Mouse (Mus musculus) ZHBTc4 (cell line): ENCODE data around the gene Gm4792.

Source experiments
- DNase-seq: peaks from one replicate; pipeline ENCODE4 v3.0.0-alpha.2; 2011; ENCODE audit warnings: low read depth, low spot score

Gm4792 gene

DNA sequence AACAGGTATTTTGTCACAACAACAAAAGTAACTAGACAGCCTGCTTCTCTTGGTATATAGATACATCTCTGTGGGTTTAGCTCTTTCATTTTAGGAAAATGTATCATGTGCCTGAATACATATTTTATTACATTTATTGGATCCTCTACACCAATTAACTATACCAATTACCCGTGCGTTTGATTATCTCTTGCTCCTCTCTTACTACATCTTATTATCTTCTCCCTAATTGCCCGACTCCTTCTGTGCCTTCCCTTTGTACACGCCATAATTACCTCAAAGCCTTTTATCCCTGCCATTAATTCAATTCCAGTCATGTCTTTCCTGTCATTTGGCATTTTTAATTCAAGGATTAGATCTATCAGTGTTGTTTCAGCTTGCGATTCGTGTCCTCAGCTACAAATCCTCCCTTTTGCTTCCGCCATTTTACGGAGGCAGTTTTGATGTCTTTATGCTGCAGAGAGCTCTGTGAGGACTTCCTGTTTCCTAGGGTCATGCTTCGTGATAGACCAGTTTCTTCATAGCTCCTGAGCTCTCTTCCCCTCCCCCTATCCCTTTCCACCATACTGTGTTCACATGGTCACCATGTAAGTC, 5.7 kb upstream of the Gm4792 start:
- no peak for DNase-seq

GRCm38 (mm10) chr10:94299301-94299700, 798 bp upstream of the Gm4792 start:
- peak; percentile 55 for DNase-seq

DNA sequence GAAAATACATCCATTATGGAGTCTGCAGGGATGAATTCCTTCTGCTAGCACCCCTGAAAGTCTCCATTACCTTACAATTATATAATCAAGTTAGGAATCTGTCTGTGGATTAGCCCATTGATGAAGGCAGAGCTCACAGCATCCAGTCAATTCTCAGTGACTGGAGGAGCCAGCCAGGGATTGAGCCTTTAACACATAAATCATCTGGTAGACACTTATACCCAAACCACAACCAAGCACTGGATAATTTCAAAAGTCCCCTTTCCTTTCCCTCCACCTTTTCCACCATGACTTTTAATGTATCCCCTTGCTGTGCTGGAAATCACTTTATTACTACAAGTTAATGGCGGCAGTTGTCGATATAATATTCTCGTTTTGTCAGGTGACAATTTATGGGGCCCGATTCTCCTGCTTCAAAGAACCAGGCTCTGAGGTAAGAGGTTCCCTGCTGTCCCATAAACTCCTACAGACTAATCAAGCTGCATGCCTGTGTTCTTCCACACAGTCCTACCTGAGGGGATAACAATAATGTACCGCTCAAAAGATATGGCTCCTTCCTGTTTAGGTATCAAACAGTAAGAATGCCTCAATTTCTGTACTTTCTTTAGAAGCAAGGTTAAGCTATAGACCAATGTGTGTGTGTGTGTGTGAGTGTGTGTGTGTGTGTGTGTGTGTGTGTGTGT, 2.4 kb downstream of the Gm4792 start:
- no peak for DNase-seq

DNA sequence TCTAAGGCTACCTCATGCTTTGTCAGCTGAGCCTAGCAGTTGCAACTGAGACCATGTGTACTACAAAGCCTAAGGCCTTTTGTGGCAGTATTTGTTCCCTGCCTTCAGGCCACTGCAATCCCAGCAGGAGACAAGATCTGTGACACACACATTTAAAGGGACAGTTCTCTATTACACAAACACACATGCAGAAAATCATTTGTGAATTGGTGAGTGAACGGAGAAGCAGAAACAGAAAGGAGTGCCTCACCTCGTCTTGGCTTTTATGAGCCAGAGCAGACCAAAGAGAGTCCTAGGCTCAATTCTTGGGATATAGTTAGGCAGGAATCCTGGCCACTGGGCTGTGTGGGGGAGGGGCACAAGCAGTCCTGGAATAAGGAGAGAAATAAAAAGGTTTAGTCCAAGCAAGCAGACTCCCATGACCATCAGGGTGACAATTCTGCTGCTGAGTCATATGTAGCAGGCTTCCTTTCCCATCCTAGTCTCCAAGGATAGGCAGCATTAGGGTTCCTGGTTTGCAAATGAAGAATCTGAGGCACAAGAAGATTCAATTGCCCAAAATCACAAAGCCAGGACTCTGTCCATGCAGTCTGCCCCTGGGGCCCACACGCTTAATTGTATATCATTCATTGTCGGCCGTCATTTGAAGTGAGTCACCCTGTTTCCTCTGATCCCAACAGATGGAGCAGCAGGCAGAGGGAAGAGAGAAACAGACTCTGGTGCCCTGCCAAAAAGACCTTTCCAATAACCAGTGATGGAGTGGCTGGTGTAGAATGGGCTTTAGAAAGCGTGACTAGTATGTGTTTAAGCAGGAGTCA, 3.4 kb downstream of the Gm4792 start:
- no peak for DNase-seq

GRCm38 (mm10) chr10:94294437-94294836, 4.1 kb downstream of the Gm4792 start:
- no peak for DNase-seq

GRCm38 (mm10) chr10:94282797-94283196, 15.7 kb downstream of the Gm4792 start:
- no peak for DNase-seq

DNA sequence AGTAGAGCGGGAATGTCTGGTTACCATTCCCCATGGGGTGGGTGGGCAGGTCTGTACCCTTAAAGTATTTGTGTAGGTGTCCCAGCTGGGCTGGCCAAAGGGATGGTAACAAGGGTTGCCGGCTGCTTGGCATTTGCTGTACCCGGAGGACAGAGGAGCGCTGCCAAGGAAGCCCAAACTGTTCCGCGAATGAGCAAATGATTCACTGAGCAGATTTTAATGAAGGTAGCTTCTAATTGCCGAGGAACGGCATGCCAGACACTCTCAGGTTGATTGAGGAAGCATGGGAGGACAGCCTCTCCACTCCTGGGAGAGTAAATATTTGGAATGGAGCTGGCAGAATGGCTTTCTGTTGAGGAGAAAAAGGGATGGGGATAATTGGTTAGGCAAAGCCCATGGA, 16.3 kb downstream of the Gm4792 start:
- DNase-seq: no peak

DNA sequence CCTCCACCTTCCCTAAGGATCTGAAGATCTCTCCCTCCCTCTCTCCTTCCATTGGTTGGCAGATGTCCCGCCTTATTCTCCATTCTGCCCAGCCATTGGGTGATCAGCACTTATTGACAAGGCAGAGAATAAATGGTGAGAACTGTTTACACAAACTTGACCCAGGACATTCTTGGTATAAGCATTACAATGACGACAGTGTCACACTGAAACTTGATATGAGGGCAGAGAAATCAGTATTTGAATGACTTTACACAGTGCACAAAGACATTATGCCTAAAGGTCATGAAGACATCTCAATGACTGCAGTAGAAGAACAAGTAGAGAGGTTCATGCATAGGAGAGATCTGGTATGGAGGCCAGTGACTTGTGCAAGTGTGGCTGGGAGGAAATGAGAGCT, 22.0 kb downstream of the Gm4792 start:
- peak; percentile 75 for DNase-seq

GRCm38 (mm10) chr10:94275321-94275720, 23.2 kb downstream of the Gm4792 start:
- DNase-seq: no peak

GRCm38 (mm10) chr10:94265656-94266542, 32.6 kb downstream of the Gm4792 start:
- DNase-seq: no peak

DNA sequence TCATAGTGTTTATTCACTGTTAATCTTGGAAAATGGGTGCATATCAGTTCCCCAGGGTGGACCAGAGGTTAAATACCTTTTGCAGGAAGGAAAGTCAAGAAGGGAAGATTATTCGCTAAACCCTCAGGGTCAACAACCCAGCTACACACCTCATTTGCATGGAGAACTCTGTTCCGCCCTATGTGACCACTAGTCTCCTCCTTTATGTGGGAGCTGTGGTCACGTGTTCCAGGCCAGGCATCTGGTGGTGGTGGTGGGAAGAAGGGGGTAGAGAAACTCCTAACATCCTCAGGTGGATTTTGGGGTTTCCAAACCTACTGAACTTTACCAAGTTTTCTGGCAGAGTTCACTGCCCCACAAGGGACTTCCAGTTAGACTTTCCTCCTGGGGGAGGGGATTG, 35.3 kb downstream of the Gm4792 start:
- DNase-seq: peak; percentile 34

DNA sequence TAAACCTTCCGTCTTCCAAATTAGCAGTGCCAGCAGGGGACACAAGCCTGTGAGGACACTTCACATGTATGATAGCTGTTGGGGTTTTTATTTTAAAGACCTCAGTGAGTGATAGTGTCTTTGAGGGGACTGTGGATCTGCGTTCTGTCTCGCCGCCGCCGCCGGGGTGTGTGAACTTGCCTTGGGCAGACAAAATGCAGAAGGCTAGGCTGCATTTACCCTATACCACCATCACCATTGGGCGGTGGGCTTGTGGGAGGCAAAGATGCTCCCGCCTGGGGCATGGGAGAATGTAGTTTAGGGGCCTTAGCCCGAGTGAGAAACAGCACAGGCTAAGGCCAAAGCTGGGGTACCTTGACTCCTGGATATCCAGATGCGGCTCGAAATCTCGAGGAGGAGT, 35.9 kb downstream of the Gm4792 start:
- DNase-seq: no peak

DNA sequence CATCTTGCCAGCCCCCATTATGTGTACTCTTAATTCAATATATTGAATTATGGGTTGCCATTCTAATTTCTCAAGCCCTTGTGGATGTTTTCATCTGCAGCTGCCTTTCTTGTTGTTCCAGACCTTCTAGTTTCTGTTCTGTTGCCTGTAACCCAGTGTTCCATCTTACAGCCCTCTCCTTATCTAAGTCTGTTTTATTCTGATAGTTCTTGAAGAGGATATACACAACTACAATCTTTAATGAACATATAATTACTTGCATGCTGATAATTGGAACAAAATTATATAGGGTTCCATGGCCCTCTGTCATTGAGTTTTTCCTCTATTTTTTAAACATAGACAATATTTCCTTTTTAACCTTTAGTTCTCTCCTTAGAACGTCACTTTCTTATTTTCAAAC, 38.0 kb downstream of the Gm4792 start:
- no peak for DNase-seq

- no peak for DNase-seq
These were observed 42.0 kb downstream of the Gm4792 start for GRCm38 (mm10) chr10:94256518-94256917.

DNA sequence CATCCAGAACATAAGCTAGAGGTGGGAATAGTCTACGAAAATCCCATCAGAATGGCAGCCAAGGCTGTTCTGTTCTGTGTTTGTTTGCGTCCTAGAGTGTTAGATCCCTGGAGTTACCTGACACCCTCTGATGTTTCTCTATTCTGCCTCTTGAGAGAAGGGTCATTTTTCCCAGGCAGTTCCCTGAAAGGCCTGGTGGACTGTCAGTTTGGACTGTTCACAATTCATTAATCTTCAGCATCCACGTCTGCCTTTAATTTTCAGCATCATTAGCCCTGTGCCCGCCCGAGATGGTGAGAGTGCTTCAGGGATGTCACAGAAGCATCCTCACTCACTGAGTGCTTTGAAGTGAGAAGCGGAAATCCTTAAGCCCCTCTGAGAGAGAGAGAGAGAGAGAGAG, 42.8 kb downstream of the Gm4792 start:
- no peak for DNase-seq

- DNase-seq: no peak
These were observed 43.7 kb downstream of the Gm4792 start for GRCm38 (mm10) chr10:94254766-94255165.

DNA sequence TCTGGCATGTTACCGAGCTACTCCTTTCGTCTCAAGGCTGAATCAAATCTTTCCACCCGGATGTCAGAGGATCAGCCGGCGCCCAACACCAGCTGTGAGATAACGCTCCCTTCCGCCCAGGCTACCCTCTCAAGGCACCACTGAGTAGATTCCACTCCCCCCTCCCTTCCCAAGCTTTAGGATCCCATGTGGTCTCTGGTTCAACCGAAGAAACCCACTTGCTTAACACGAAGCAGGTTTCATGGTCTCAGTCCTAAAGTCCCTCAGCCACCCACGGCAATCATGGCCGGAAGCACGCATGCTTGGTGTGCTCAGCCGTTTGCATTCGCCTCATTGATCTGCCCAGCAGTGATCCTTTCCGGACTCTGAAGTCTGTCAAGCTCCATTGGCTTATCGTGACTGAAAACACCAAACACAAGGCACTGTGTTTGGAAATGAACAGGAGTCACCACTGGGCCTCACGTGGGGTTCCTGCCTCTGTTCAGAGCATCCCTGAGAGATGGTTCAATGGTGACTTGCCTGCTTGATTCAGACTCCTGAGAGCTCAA, 45.2 kb downstream of the Gm4792 start:
- no peak for DNase-seq

DNA sequence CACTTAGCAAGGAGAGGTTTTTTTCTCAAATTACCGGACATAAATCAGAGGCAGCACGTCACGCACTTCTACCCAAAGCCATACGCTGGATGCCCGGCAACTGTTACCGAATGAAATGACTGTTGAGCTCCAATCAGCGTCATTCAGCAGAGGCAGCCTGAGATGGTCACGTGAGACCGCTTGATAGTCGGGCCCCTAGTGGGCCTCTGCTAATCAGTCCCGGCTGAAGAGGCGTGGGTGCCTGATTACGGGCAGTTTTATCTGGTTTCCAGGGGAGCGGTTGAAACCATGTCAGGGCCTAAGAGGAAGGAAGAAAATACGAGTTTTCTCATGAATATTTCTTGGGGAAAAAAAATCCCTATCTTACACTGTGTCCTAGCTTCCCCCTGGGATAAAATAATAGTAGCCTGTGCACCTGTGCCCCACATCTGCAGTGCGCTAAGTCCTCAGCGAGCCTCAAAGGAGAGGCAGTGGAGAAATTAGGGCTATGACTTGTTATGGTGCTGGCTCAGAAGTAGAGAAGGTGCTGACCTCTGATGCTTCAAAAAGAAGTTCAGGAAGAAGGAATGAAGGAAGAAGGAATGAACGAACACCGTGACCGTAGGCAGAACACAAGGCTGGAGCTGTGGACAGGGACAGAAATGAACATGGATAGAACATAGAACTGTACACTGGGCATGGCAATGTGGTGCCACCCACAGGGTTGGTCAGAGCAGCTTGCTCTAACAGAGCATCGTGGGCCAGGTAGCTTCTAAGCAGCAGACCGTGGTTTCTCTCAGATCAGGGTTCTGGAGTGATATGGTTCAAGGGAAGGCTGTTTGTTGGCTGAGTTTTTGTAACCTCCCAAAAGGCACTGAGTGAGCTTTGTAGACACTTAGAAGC, 48.7 kb downstream of the Gm4792 start:
- DNase-seq: peak; percentile 45

DNA sequence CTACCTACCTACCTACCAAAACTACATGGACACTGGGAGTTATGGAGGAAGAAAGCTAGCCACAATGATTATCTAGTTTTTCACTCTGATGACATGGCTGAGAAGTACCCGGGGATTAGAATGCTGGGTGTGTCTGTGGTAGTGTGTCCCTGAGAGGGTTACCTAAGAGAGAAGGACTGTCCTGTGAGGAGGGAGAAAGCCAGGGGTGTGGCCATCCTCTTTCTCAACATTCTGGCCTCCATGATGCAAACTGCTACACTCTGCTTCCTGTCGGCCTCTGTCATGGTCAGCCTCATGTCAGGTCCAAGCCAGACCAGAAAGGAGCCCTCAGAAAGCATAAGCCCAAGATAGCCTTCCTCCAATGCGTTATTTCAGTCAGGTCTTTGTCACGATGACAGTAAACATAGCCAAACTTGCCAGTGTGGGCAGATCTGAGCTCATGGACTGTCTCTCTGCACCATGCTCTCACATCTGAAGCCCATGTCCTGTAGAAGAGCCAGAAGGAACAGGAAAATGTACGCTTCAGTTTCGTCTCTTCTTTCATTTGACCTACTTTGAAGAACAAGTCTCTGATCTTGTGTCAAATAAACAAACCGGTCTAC, 50.7 kb downstream of the Gm4792 start:
- no peak for DNase-seq
